Mouse (Mus musculus): ENCODE measurements around the gene Zic4.

Zic4 gene

GRCm38 (mm10) chr9:91363814-91364126 is 1.6 kb downstream of the Zic4 start:
- no peak for DNase-seq (ENCODE audit: low spot score in 2 of 2)

- DNase-seq (ENCODE audit: low spot score in 2 of 2): no peak
Observed at GRCm38 (mm10) chr9:91364127-91364970, 2.1 kb downstream of the Zic4 start.

GRCm38 (mm10) chr9:91364971-91365501 is 2.8 kb downstream of the Zic4 start:
- DNase-seq (ENCODE audit: low spot score in 2 of 2): no peak

GRCm38 (mm10) chr9:91365664-91366063 is 3.5 kb downstream of the Zic4 start, which contains the start of gene Zic1:
TSS of gene Zic1 (minus strand) at chr9:91365810.
- no peak for DNase-seq (ENCODE audit: low spot score in 2 of 2)

GRCm38 (mm10) chr9:91366226-91366998 is 4.2 kb downstream of the Zic4 start:
- no peak for DNase-seq (ENCODE audit: low spot score in 2 of 2)

- DNase-seq (ENCODE audit: low spot score in 2 of 2): no peak
Observed at GRCm38 (mm10) chr9:91366999-91367811, 5.0 kb downstream of the Zic4 start.

GRCm38 (mm10) chr9:91368150-91368549 is 5.9 kb downstream of the Zic4 start:
- DNase-seq (ENCODE audit: low spot score in 2 of 2): no peak

GRCm38 (mm10) chr9:91368946-91369292 is 6.7 kb downstream of the Zic4 start:
- DNase-seq (ENCODE audit: low spot score in 2 of 2): no peak

GRCm38 (mm10) chr9:91369293-91369991 is 7.2 kb downstream of the Zic4 start:
- DNase-seq (ENCODE audit: low spot score in 2 of 2): no peak

GRCm38 (mm10) chr9:91370191-91370708 is 8.0 kb downstream of the Zic4 start:
- no peak for DNase-seq (ENCODE audit: low spot score in 2 of 2)

GRCm38 (mm10) chr9:91371011-91371410 is 8.8 kb downstream of the Zic4 start:
- DNase-seq (ENCODE audit: low spot score in 2 of 2): no peak

GRCm38 (mm10) chr9:91371608-91372007 is 9.4 kb downstream of the Zic4 start:
- no peak for DNase-seq (ENCODE audit: low spot score in 2 of 2)

GRCm38 (mm10) chr9:91373811-91374575 is 11.8 kb downstream of the Zic4 start:
- DNase-seq (ENCODE audit: low spot score in 2 of 2): no peak

GRCm38 (mm10) chr9:91374665-91375064 is 12.5 kb downstream of the Zic4 start:
- DNase-seq (ENCODE audit: low spot score in 2 of 2): no peak

GRCm38 (mm10) chr9:91377036-91377872 is 15.0 kb downstream of the Zic4 start:
- DNase-seq (ENCODE audit: low spot score in 2 of 2): no peak

GRCm38 (mm10) chr9:91377873-91378150 is 15.6 kb downstream of the Zic4 start:
- no peak for DNase-seq (ENCODE audit: low spot score in 2 of 2)

GRCm38 (mm10) chr9:91378411-91379299 is 16.4 kb downstream of the Zic4 start:
- DNase-seq (ENCODE audit: low spot score in 2 of 2): no peak

- no peak for DNase-seq (ENCODE audit: low spot score in 2 of 2)
Observed at GRCm38 (mm10) chr9:91379300-91379635, 17.1 kb downstream of the Zic4 start.
